Mouse (Mus musculus): ENCODE data around the gene Itgb7. TPM values are rescaled to one million over a fixed set of nuclear protein-coding genes. Genes with fewer than 3 reads are reported as not detected.

Gene Itgb7
- polyA plus RNA-seq, 1 experiment from 2014 or later, result 13.3 TPM

- 58% methylated on average over 4 of the region's 4 CpGs for WGBS
- Histone ChIP-seq H3K36me3 (ENCODE audit: control insufficient read depth, insufficient read depth, low read length) (0 out of 2 replicates have a peak, but pooled peaks cover 5% of the 10 kb centered on the region), H3K4me2 (ENCODE audit: low read length) (no peak overlapping the region), H3K27me3 (replicated peaks; ENCODE audit: control insufficient read depth, insufficient read depth, low read length) (no peaks in the 10 kb centered on the region), H3K4me1 (replicated peaks; ENCODE audit: control insufficient read depth, insufficient read depth, low read length) (no peaks in the 10 kb centered on the region), H3K9ac (ENCODE audit: low read length) (no peak overlapping the region), H3K27ac (ENCODE audit: low read depth) (no peak overlapping the region), H3K9me3 (ENCODE audit: control insufficient read depth, low read length) (no peaks in the 10 kb centered on the region), H3K4me3 (ENCODE audit: low read depth, low read length) (no peak overlapping the region)
- ATAC-seq (replicated peaks; ENCODE audit: low FRiP score, low TSS enrichment, low read depth) (no peak), DNase-seq (ENCODE audit: low spot score) (no peak)
Observed at GRCm38 (mm10) chr15:102195373-102195772, 36.4 kb downstream of the Itgb7 start.

DNA sequence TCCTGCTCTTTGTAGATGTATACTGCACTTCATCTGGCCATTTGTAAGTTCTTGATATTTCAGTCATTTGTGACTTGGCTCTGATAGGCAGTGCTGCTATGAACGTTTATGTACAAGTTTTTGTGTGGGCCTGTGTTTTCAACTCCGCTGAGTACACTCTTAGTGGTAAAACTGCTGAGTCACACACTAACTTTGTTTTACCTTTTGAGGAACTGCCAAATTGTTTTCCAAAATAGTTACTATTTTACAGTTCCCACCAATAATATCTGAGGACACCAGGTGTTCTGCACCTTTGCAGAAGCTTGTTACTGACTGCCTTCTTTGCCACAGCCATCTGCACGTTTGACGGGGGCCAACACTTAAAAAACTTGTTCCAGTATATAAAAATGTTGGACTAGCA, 37.3 kb downstream of the Itgb7 start:
- no peak overlapping the region for H3K27ac ChIP-seq (ENCODE audit: low read depth)
- 85% methylated on average over 4 of the region's 4 CpGs for WGBS
- H3K9me3 ChIP-seq (ENCODE audit: control insufficient read depth, low read length), result no peaks in the 10 kb centered on the region
- H3K27me3 ChIP-seq (replicated peaks; ENCODE audit: control insufficient read depth, insufficient read depth, low read length), result no peaks in the 10 kb centered on the region
- no peak overlapping the region for H3K4me3 ChIP-seq (ENCODE audit: low read depth, low read length)
- H3K4me1 ChIP-seq (replicated peaks; ENCODE audit: control insufficient read depth, insufficient read depth, low read length), result no peaks in the 10 kb centered on the region
- ATAC-seq (replicated peaks; ENCODE audit: low FRiP score, low TSS enrichment, low read depth), result no peak
- H3K4me2 ChIP-seq (ENCODE audit: low read length), result no peak overlapping the region
- H3K9ac ChIP-seq (ENCODE audit: low read length), result no peak overlapping the region
- 0 out of 2 replicates have a peak, but pooled peaks cover 5% of the 10 kb centered on the region for H3K36me3 ChIP-seq (ENCODE audit: control insufficient read depth, insufficient read depth, low read length)
- DNase-seq (ENCODE audit: low spot score), result no peak

DNA sequence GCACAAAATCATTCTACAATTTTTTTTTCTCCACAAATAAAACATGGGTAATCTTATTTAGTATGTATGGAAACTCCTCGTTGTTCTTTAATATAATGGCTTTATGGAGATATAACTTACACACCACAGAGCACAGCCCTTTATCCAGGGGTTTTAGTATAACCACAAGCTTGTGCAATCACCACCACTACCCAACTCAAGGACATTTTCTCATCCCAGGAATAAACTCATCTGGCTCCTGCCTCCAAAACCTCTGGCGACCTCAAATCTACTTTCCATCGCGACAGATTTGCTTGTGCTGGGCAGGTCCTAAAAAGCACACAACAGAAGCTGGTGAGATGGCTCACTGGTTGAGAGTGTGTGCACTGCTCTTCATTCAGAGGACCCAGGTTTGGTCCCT, 38.1 kb downstream of the Itgb7 start:
- Histone ChIP-seq H3K27ac (ENCODE audit: low read depth) (no peak overlapping the region), H3K4me1 (replicated peaks; ENCODE audit: control insufficient read depth, insufficient read depth, low read length) (no peaks in the 10 kb centered on the region), H3K4me2 (ENCODE audit: low read length) (no peak overlapping the region), H3K36me3 (ENCODE audit: control insufficient read depth, insufficient read depth, low read length) (0 out of 2 replicates have a peak, but pooled peaks cover 5% of the 10 kb centered on the region), H3K9ac (ENCODE audit: low read length) (no peak overlapping the region), H3K27me3 (replicated peaks; ENCODE audit: control insufficient read depth, insufficient read depth, low read length) (no peaks in the 10 kb centered on the region), H3K9me3 (ENCODE audit: control insufficient read depth, low read length) (no peaks in the 10 kb centered on the region), H3K4me3 (ENCODE audit: low read depth, low read length) (no peak overlapping the region)
- WGBS, result 77% methylated on average over 4 of the region's 4 CpGs
- no peak for ATAC-seq (replicated peaks; ENCODE audit: low FRiP score, low TSS enrichment, low read depth)
- no peak for DNase-seq (ENCODE audit: low spot score)

- DNase-seq (ENCODE audit: low spot score), result no peak
- Histone ChIP-seq H3K4me1 (replicated peaks; ENCODE audit: control insufficient read depth, insufficient read depth, low read length) (no peaks in the 10 kb centered on the region), H3K9ac (ENCODE audit: low read length) (no peak overlapping the region), H3K9me3 (ENCODE audit: control insufficient read depth, low read length) (no peaks in the 10 kb centered on the region), H3K27ac (ENCODE audit: low read depth) (0 out of 2 replicates have a peak overlapping the region, but pooled peaks have one; percentile 3), H3K27me3 (replicated peaks; ENCODE audit: control insufficient read depth, insufficient read depth, low read length) (no peaks in the 10 kb centered on the region), H3K4me3 (ENCODE audit: low read depth, low read length) (no peak overlapping the region), H3K36me3 (ENCODE audit: control insufficient read depth, insufficient read depth, low read length) (0 out of 2 replicates have a peak, but pooled peaks cover 4% of the 10 kb centered on the region), H3K4me2 (ENCODE audit: low read length) (no peak overlapping the region)
- no peak for ATAC-seq (replicated peaks; ENCODE audit: low FRiP score, low TSS enrichment, low read depth)
- 28% methylated on average over 5 of the region's 5 CpGs for WGBS
Observed at GRCm38 (mm10) chr15:102192820-102193386, 38.8 kb downstream of the Itgb7 start.

DNA sequence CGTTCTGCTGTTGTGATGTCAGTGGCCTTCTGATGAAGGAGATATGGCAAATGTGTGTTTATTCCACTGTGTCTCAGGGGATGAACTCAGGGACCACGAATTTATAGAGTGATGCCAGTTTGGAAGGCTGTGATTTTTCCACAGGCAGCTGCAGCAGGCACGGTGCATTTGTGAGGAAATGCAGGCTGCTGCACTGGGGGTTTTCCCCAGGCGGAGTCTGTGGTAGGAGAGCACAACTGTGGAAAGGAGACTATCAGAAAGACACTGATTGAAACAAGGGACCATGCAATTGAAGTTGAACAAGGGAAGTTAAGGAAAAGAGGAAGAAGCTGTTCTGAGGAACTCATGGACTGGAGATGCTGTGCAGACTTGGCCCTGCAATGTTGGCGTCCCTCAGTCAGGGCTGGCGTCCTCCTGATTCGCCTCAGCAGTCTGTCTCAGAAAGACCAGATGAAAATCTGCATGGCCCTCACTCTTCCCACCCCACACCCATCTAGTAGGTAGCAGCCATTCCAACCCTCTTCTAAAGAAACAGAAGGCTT, 39.4 kb downstream of the Itgb7 start:
- Histone ChIP-seq H3K4me1 (replicated peaks; ENCODE audit: control insufficient read depth, insufficient read depth, low read length) (no peaks in the 10 kb centered on the region), H3K4me3 (ENCODE audit: low read depth, low read length) (no peak overlapping the region), H3K36me3 (ENCODE audit: control insufficient read depth, insufficient read depth, low read length) (no peaks in the 10 kb centered on the region), H3K27me3 (replicated peaks; ENCODE audit: control insufficient read depth, insufficient read depth, low read length) (no peaks in the 10 kb centered on the region), H3K9ac (ENCODE audit: low read length) (no peak overlapping the region), H3K27ac (ENCODE audit: low read depth) (peak overlapping the region; percentile 3; the same call in 1 of the 2 replicates), H3K9me3 (ENCODE audit: control insufficient read depth, low read length) (no peaks in the 10 kb centered on the region), H3K4me2 (ENCODE audit: low read length) (no peak overlapping the region)
- no peak for ATAC-seq (replicated peaks; ENCODE audit: low FRiP score, low TSS enrichment, low read depth)
- 42% methylated on average over 7 of the region's 7 CpGs for WGBS
- DNase-seq (ENCODE audit: low spot score), result no peak

DNA sequence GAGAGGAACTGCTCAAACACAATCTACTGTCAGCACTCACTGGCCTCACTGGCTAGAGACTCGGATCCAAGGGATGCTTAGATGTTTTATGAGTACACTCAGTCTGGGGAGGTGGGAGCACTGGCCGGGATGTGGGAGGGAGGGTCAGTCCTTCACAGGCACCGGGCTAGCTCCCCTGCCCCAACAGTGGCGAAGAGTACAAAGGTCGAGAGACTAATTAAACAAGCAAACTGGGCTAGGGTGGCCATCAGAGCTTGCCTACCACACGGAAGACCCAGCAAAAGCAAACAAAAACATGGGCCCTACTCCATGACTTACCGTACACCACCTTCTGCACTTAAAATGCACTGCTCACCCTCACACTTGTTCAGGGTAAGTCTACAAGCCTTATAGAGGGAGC, 40.0 kb downstream of the Itgb7 start:
- no peak overlapping the region for H3K4me2 ChIP-seq (ENCODE audit: low read length)
- no peaks in the 10 kb centered on the region for H3K4me1 ChIP-seq (replicated peaks; ENCODE audit: control insufficient read depth, insufficient read depth, low read length)
- 38% methylated on average over 7 of the region's 7 CpGs for WGBS
- no peak overlapping the region for H3K9ac ChIP-seq (ENCODE audit: low read length)
- no peaks in the 10 kb centered on the region for H3K36me3 ChIP-seq (ENCODE audit: control insufficient read depth, insufficient read depth, low read length)
- DNase-seq (ENCODE audit: low spot score) (no peak), ATAC-seq (replicated peaks; ENCODE audit: low FRiP score, low TSS enrichment, low read depth) (no peak)
- no peaks in the 10 kb centered on the region for H3K9me3 ChIP-seq (ENCODE audit: control insufficient read depth, low read length)
- no peak overlapping the region for H3K4me3 ChIP-seq (ENCODE audit: low read depth, low read length)
- H3K27me3 ChIP-seq (replicated peaks; ENCODE audit: control insufficient read depth, insufficient read depth, low read length), result no peaks in the 10 kb centered on the region
- no peak overlapping the region for H3K27ac ChIP-seq (ENCODE audit: low read depth)

- no peak overlapping the region for H3K27ac ChIP-seq (ENCODE audit: low read depth)
- no peaks in the 10 kb centered on the region for H3K27me3 ChIP-seq (replicated peaks; ENCODE audit: control insufficient read depth, insufficient read depth, low read length)
- H3K4me1 ChIP-seq (replicated peaks; ENCODE audit: control insufficient read depth, insufficient read depth, low read length), result no peaks in the 10 kb centered on the region
- no peaks in the 10 kb centered on the region for H3K9me3 ChIP-seq (ENCODE audit: control insufficient read depth, low read length)
- peaks cover 27% of the 10 kb centered on the region for H3K36me3 ChIP-seq (ENCODE audit: control insufficient read depth, insufficient read depth, low read length)
- ATAC-seq (replicated peaks; ENCODE audit: low FRiP score, low TSS enrichment, low read depth) (0 out of 2 replicates have a peak, but pooled peaks have one; percentile 51), DNase-seq (ENCODE audit: low spot score) (no peak)
- WGBS, result 57% methylated on average over 6 of the region's 6 CpGs
- H3K4me2 ChIP-seq (ENCODE audit: low read length), result no peak overlapping the region; the same call in 1 of the 2 replicates
- no peak overlapping the region for H3K9ac ChIP-seq (ENCODE audit: low read length)
- H3K4me3 ChIP-seq (ENCODE audit: low read depth, low read length), result no peak overlapping the region
Observed at GRCm38 (mm10) chr15:102188883-102189282, 42.9 kb downstream of the Itgb7 start.

DNA sequence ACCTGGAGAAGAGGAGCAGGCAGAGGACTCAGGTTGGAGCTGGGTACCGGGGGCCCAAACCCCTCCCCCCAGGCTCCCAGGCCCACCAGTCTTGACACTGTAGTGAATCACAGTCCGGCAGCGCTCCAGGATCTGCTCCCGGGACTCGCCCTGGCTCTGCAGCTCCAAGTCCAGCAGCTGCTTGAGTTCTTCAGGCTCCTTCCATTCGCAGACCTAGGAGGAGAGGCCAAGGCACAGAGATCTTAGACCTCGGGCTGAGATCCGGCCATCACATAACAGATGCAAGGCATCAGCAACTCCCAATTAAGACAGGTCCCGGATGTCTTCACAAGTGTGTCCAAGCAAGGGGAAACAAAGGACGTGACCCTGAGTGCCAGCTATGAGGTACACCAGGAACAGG, 43.6 kb downstream of the Itgb7 start:
- no peak for ATAC-seq (replicated peaks; ENCODE audit: low FRiP score, low TSS enrichment, low read depth)
- no peak overlapping the region for H3K4me3 ChIP-seq (ENCODE audit: low read depth, low read length)
- no peaks in the 10 kb centered on the region for H3K27me3 ChIP-seq (replicated peaks; ENCODE audit: control insufficient read depth, insufficient read depth, low read length)
- WGBS, result 78% methylated on average over 10 of the region's 10 CpGs
- peaks cover 31% of the 10 kb centered on the region for H3K36me3 ChIP-seq (ENCODE audit: control insufficient read depth, insufficient read depth, low read length)
- no peak for DNase-seq (ENCODE audit: low spot score)
- no peak overlapping the region for H3K27ac ChIP-seq (ENCODE audit: low read depth)
- no peak overlapping the region for H3K4me2 ChIP-seq (ENCODE audit: low read length)
- no peaks in the 10 kb centered on the region for H3K4me1 ChIP-seq (replicated peaks; ENCODE audit: control insufficient read depth, insufficient read depth, low read length)
- H3K9ac ChIP-seq (ENCODE audit: low read length), result no peak overlapping the region
- no peaks in the 10 kb centered on the region for H3K9me3 ChIP-seq (ENCODE audit: control insufficient read depth, low read length)

GRCm38 (mm10) chr15:102186239-102186638, 45.5 kb downstream of the Itgb7 start:
- Histone ChIP-seq H3K27ac (ENCODE audit: low read depth) (no peak overlapping the region), H3K27me3 (replicated peaks; ENCODE audit: control insufficient read depth, insufficient read depth, low read length) (no peaks in the 10 kb centered on the region), H3K4me1 (replicated peaks; ENCODE audit: control insufficient read depth, insufficient read depth, low read length) (no peaks in the 10 kb centered on the region), H3K9ac (ENCODE audit: low read length) (no peak overlapping the region), H3K4me2 (ENCODE audit: low read length) (no peak overlapping the region), H3K9me3 (ENCODE audit: control insufficient read depth, low read length) (no peaks in the 10 kb centered on the region), H3K36me3 (ENCODE audit: control insufficient read depth, insufficient read depth, low read length) (peaks cover 34% of the 10 kb centered on the region), H3K4me3 (ENCODE audit: low read depth, low read length) (no peak overlapping the region)
- WGBS, result 80% methylated on average over 11 of the region's 11 CpGs
- DNase-seq (ENCODE audit: low spot score), result no peak
- ATAC-seq (replicated peaks; ENCODE audit: low FRiP score, low TSS enrichment, low read depth), result no peak
